Mouse (Mus musculus): Measurements from ENCODE around the gene Snrpb2. TPM values are rescaled to one million over a fixed set of nuclear protein-coding genes. Genes with fewer than 3 reads are reported as not detected.

Snrpb2 gene
- 35.9 TPM for polyA plus RNA-seq (2012; fragmentation: generic; extraction: Trizol)
- long read RNA-seq, experiment 1, transcript Snrpb2-201 (7 exons, 2,061 nt), result major isoform, 69 of 89 reads
- long read RNA-seq, experiment 1, partial matches to known transcripts, result 17 of 89 reads
- long read RNA-seq, experiment 1, other reads (novel, unspliced or antisense), result 3 of 89 reads
- long read RNA-seq, experiment 2, transcript Snrpb2-201 (7 exons, 2,061 nt), result major isoform, 26 of 32 reads
- long read RNA-seq, experiment 2, partial matches to known transcripts, result 4 of 32 reads
- long read RNA-seq, experiment 2, other reads (novel, unspliced or antisense), result 2 of 32 reads

DNA sequence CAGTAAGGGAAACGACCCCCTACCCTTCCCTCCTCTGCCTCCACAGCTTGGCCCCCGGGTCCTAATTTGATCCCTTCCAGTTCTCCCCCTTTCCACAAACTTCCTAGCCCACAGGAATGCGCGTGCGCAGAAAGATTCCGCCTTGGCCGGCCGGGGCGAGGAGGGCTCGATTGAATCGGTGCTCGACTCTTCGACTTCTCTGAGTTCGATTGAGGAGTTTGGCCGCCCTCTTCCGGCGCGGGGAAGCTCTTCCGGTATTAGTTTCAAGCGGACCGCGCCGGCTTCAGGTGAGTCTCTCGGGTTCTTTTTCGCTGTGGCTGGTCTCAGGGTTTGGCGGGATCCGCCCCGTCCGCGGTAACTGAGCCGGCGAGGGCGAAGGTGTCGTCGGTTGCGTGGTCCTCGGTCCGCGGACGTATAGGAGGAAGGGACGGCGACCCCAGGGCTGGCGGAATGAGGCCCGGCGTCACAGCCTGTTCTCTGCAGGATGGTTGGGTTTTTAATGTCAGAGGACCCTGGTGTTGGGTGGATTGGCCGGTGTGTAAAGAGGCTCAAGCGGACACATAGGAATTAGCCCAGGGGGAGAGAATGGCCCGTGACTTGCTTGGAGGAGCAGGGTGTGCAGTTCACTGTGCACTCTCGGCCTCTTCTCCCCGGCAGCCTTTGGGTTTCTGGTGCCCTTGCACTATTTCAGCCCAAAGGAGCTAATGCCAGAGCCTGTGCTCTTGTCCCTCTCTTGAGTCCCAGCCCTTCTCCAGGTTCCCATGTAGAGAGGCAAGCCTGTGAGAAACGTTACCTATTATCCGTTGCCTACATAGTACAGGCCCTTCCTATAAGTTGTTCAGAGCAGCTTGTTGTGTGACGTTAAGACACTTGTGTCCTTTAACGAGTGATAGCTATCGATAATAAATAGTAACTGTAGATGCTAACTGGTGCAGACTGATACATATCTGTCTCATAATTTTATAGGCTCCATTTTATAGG lies at the start of gene Snrpb2:
TSS of gene Snrpb2 (plus strand) at position 228 of the 981 bp plus-strand sequence.
- TF ChIP-seq MAX (IDR thresholded peaks at IDR 0.05) (peak; percentile 40), FOSL1 (IDR thresholded peaks at IDR 0.05; ENCODE audit: insufficient read depth, low read length, poor library complexity, severe bottlenecking) (no peak), MYOD1 (IDR thresholded peaks at IDR 0.05; ENCODE audit: control insufficient read depth, insufficient read length, low read depth) (no peak), CTCF (IDR thresholded peaks at IDR 0.05; ENCODE audit: control insufficient read depth, insufficient read depth, insufficient read length) (no peak), USF1 (IDR thresholded peaks at IDR 0.05; ENCODE audit: low read depth) (no peak), MYOG (IDR thresholded peaks at IDR 0.05; ENCODE audit: control insufficient read depth, extremely low read depth, insufficient read length) (no peak), CEBPB (IDR thresholded peaks at IDR 0.05; ENCODE audit: low read depth) (no peak)
- peak within 1 kb of the TSS; percentile 98 for H3K4me3 ChIP-seq (ENCODE audit: insufficient read depth, poor library complexity, severe bottlenecking)
- H3K36me3 ChIP-seq (ENCODE audit: control insufficient read depth, insufficient read depth), result peaks cover 35% of the 10 kb centered on the region
- H3ac ChIP-seq (ENCODE audit: control insufficient read depth, insufficient read length, low read depth), result peak within 1 kb of the TSS; percentile 99
- H3K79me3 ChIP-seq (ENCODE audit: low read depth), result peaks cover 26% of the 10 kb centered on the region
- no peaks in the 10 kb centered on the region for H3K27me3 ChIP-seq (ENCODE audit: control insufficient read depth, insufficient read depth, insufficient read length)
- H3K79me2 ChIP-seq (ENCODE audit: control insufficient read depth, insufficient read depth), result peaks cover 48% of the 10 kb centered on the region

DNA sequence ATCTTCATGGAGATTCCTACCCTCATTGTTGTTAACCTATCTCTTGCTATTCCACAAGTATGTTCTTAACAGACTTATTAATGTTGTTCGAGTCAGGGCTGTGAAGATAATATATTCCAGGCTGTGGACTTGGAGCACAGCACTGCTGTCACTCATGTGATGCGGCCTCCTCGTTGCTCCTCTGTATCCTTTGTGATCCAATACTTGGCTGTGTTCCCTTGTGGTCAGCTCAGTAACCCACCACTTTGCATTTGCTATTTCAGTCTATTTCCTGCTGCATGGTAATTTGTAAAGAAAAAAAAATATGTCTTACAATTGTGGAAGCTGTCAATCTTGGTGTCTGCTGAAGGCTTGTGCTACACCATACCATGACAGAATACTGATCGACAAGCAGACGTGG lies 49.8 kb upstream of the Snrpb2 start:
- H3K27me3 ChIP-seq (ENCODE audit: control insufficient read depth, insufficient read depth, insufficient read length), result no peaks in the 10 kb centered on the region
- no peaks in the 10 kb centered on the region for H3K36me3 ChIP-seq (ENCODE audit: control insufficient read depth, insufficient read depth)
- H3ac ChIP-seq (ENCODE audit: control insufficient read depth, insufficient read length, low read depth), result no peak overlapping the region
- no peak for TF ChIP-seq FOSL1 (IDR thresholded peaks at IDR 0.05; ENCODE audit: insufficient read depth, low read length, poor library complexity, severe bottlenecking)
- no peaks in the 10 kb centered on the region for H3K79me3 ChIP-seq (ENCODE audit: low read depth)
- H3K4me3 ChIP-seq (ENCODE audit: insufficient read depth, poor library complexity, severe bottlenecking), result no peak overlapping the region
- no peaks in the 10 kb centered on the region for H3K79me2 ChIP-seq (ENCODE audit: control insufficient read depth, insufficient read depth)

DNA sequence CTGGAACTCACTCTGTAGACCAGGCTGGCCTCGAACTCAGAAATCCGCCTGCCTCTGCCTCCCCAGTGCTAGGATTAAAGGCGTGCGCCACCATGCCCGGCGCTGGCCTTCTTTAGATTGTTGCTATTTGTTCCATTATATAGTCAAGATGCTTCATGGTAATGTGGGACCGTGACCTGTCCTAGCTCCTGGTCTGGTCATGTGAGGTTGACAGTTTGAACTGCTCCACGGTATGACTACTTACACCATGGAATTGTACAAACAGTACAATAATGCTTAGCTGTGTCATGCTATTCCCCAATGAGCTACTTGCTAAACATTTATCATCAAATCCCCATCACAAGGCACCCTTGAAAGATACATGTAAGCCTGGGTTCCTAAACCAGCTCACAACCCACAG lies 44.8 kb upstream of the Snrpb2 start:
- Histone ChIP-seq H3K79me3 (ENCODE audit: low read depth) (no peaks in the 10 kb centered on the region), H3ac (ENCODE audit: control insufficient read depth, insufficient read length, low read depth) (no peak overlapping the region), H3K27me3 (ENCODE audit: control insufficient read depth, insufficient read depth, insufficient read length) (no peaks in the 10 kb centered on the region), H3K79me2 (ENCODE audit: control insufficient read depth, insufficient read depth) (no peaks in the 10 kb centered on the region), H3K36me3 (ENCODE audit: control insufficient read depth, insufficient read depth) (no peaks in the 10 kb centered on the region), H3K4me3 (ENCODE audit: insufficient read depth, poor library complexity, severe bottlenecking) (no peak overlapping the region)
- no peak for TF ChIP-seq FOSL1 (IDR thresholded peaks at IDR 0.05; ENCODE audit: insufficient read depth, low read length, poor library complexity, severe bottlenecking)
- no peak for TF ChIP-seq CTCF (IDR thresholded peaks at IDR 0.05; ENCODE audit: control insufficient read depth, insufficient read depth, insufficient read length)
- no peak for TF ChIP-seq MYOG (IDR thresholded peaks at IDR 0.05; ENCODE audit: control insufficient read depth, extremely low read depth, insufficient read length)
- TF ChIP-seq MYOD1 (IDR thresholded peaks at IDR 0.05; ENCODE audit: control insufficient read depth, insufficient read length, low read depth), result no peak
- TF ChIP-seq CEBPB (IDR thresholded peaks at IDR 0.05; ENCODE audit: low read depth), result no peak
- TF ChIP-seq MAX (IDR thresholded peaks at IDR 0.05), result no peak
- no peak for TF ChIP-seq USF1 (IDR thresholded peaks at IDR 0.05; ENCODE audit: low read depth)

DNA sequence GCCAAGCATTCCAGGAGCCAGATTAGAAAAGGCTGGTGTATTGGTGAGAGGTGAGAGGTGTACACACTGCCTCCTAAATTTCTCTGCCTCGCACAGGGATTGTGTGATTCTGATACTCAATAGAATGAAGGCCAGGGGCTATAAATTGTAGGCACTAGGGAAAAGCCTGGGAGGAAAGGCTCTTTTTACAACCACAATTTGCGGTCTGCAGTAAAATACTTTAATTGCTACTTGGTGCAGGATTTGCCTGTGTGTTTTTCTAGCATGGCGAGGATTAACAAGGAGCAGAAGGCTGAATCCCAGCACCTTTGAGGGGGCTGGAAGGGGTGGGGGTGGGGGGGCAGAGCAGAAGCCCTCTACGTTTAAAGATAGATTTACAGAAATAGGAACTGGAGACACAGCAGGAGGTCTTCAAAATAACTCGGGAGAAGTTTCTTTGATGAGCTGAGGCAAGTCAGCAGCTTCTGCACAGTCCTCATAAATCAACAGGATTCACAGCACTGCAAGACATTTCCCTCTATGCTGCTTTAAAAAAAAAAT lies 44.2 kb upstream of the Snrpb2 start:
- H3ac ChIP-seq (ENCODE audit: control insufficient read depth, insufficient read length, low read depth), result no peak overlapping the region
- no peak overlapping the region for H3K4me3 ChIP-seq (ENCODE audit: insufficient read depth, poor library complexity, severe bottlenecking)
- H3K79me3 ChIP-seq (ENCODE audit: low read depth), result no peaks in the 10 kb centered on the region
- H3K79me2 ChIP-seq (ENCODE audit: control insufficient read depth, insufficient read depth), result no peaks in the 10 kb centered on the region
- no peaks in the 10 kb centered on the region for H3K36me3 ChIP-seq (ENCODE audit: control insufficient read depth, insufficient read depth)
- no peaks in the 10 kb centered on the region for H3K27me3 ChIP-seq (ENCODE audit: control insufficient read depth, insufficient read depth, insufficient read length)
- TF ChIP-seq FOSL1 (IDR thresholded peaks at IDR 0.05; ENCODE audit: insufficient read depth, low read length, poor library complexity, severe bottlenecking) (no peak), CEBPB (IDR thresholded peaks at IDR 0.05; ENCODE audit: low read depth) (no peak), MAX (IDR thresholded peaks at IDR 0.05) (no peak), CTCF (IDR thresholded peaks at IDR 0.05; ENCODE audit: control insufficient read depth, insufficient read depth, insufficient read length) (no peak), MYOG (IDR thresholded peaks at IDR 0.05; ENCODE audit: control insufficient read depth, extremely low read depth, insufficient read length) (no peak), USF1 (IDR thresholded peaks at IDR 0.05; ENCODE audit: low read depth) (no peak), MYOD1 (IDR thresholded peaks at IDR 0.05; ENCODE audit: control insufficient read depth, insufficient read length, low read depth) (no peak)

DNA sequence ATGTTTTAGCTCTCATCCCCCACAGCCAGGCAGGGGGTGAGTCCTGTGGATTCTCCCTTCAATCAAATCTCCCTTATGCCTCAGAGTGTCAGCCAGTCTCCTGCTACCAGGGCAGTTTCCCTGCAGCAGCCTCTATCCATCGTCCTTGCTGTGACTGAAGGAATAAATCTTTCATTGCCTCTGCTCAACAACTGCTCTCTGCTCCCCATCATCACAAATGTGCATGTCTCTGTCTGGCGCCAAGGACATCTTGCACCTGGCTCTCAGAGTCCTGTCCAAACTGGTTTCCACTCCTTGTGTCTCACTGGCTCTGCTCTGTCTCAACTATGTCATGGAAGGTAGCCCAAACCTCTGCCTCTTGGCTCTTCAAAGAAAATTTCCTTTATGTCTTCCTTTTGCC lies 43.1 kb upstream of the Snrpb2 start:
- Histone ChIP-seq H3K79me3 (ENCODE audit: low read depth) (no peaks in the 10 kb centered on the region), H3K79me2 (ENCODE audit: control insufficient read depth, insufficient read depth) (no peaks in the 10 kb centered on the region), H3K36me3 (ENCODE audit: control insufficient read depth, insufficient read depth) (no peaks in the 10 kb centered on the region), H3K27me3 (ENCODE audit: control insufficient read depth, insufficient read depth, insufficient read length) (no peaks in the 10 kb centered on the region), H3K4me3 (ENCODE audit: insufficient read depth, poor library complexity, severe bottlenecking) (no peak overlapping the region), H3ac (ENCODE audit: control insufficient read depth, insufficient read length, low read depth) (no peak overlapping the region)
- TF ChIP-seq MYOD1 (IDR thresholded peaks at IDR 0.05; ENCODE audit: control insufficient read depth, insufficient read length, low read depth) (no peak), CTCF (IDR thresholded peaks at IDR 0.05; ENCODE audit: control insufficient read depth, insufficient read depth, insufficient read length) (no peak), USF1 (IDR thresholded peaks at IDR 0.05; ENCODE audit: low read depth) (no peak), CEBPB (IDR thresholded peaks at IDR 0.05; ENCODE audit: low read depth) (no peak), MAX (IDR thresholded peaks at IDR 0.05) (no peak), MYOG (IDR thresholded peaks at IDR 0.05; ENCODE audit: control insufficient read depth, extremely low read depth, insufficient read length) (no peak), FOSL1 (IDR thresholded peaks at IDR 0.05; ENCODE audit: insufficient read depth, low read length, poor library complexity, severe bottlenecking) (no peak)

Data from C2C12 (cell line).